Mouse (Mus musculus): ENCODE results near the gene Phf23.
"Not testable (repeated sequence)": the region's sequence is repeated elsewhere in the genome, so short reads cannot be mapped to it uniquely, and the experiment has no call there.

Phf23 gene

GRCm38 (mm10) chr11:69995391-69995960, at the start of gene Phf23:
TSS of gene Phf23 (plus strand) at chr11:69995777.
- peak; percentile 99 for DNase-seq (ENCODE audit: extremely low read depth, low read depth)

- DNase-seq (ENCODE audit: extremely low read depth, low read depth): no peak
These were observed 49.3 kb upstream of the Phf23 start for GRCm38 (mm10) chr11:69945997-69946891.

GRCm38 (mm10) chr11:69947337-69948065, 48.1 kb upstream of the Phf23 start:
- no peak for DNase-seq (ENCODE audit: extremely low read depth, low read depth)

GRCm38 (mm10) chr11:69948066-69948762, 47.4 kb upstream of the Phf23 start, which contains the start of gene Slc2a4:
TSS of gene Slc2a4 (minus strand) at chr11:69948188.
- peak; percentile 66 for DNase-seq (ENCODE audit: extremely low read depth, low read depth)

- DNase-seq (ENCODE audit: extremely low read depth, low read depth): peak; percentile 77
These were observed 46.8 kb upstream of the Phf23 start for GRCm38 (mm10) chr11:69948763-69949150.

- DNase-seq (ENCODE audit: extremely low read depth, low read depth): no peak
These were observed 44.6 kb upstream of the Phf23 start for GRCm38 (mm10) chr11:69950807-69951459.

GRCm38 (mm10) chr11:69952274-69952673, 43.3 kb upstream of the Phf23 start:
- no peak for DNase-seq (ENCODE audit: extremely low read depth, low read depth)

- no peak for DNase-seq (ENCODE audit: extremely low read depth, low read depth)
These were observed 42.2 kb upstream of the Phf23 start for GRCm38 (mm10) chr11:69953267-69953915.

GRCm38 (mm10) chr11:69955618-69956017, 40.0 kb upstream of the Phf23 start:
- not testable (repeated sequence) for DNase-seq (ENCODE audit: extremely low read depth, low read depth)

GRCm38 (mm10) chr11:69956218-69956617, 39.4 kb upstream of the Phf23 start:
- no peak for DNase-seq (ENCODE audit: extremely low read depth, low read depth)

- DNase-seq (ENCODE audit: extremely low read depth, low read depth): no peak
These were observed 35.0 kb upstream of the Phf23 start for GRCm38 (mm10) chr11:69960616-69961015.

- no peak for DNase-seq (ENCODE audit: extremely low read depth, low read depth)
These were observed 33.7 kb upstream of the Phf23 start for GRCm38 (mm10) chr11:69961841-69962240.

GRCm38 (mm10) chr11:69964650-69965270, 30.8 kb upstream of the Phf23 start, which contains the start of gene Cldn7:
TSS of gene Cldn7 (plus strand) at chr11:69964779.
- DNase-seq (ENCODE audit: extremely low read depth, low read depth): no peak

- DNase-seq (ENCODE audit: extremely low read depth, low read depth): no peak
These were observed 30.1 kb upstream of the Phf23 start for GRCm38 (mm10) chr11:69965271-69966005.

- DNase-seq (ENCODE audit: extremely low read depth, low read depth): no peak
These were observed 29.3 kb upstream of the Phf23 start for GRCm38 (mm10) chr11:69966006-69966859.

GRCm38 (mm10) chr11:69966860-69967517, 28.6 kb upstream of the Phf23 start:
- no peak for DNase-seq (ENCODE audit: extremely low read depth, low read depth)

- no peak for DNase-seq (ENCODE audit: extremely low read depth, low read depth)
These were observed 26.8 kb upstream of the Phf23 start for GRCm38 (mm10) chr11:69968793-69969192.

GRCm38 (mm10) chr11:69970222-69970621, 25.4 kb upstream of the Phf23 start:
- no peak for DNase-seq (ENCODE audit: extremely low read depth, low read depth)
